ENCODE assay signal across 9 mouse cellular contexts in the genomic region with DNA sequence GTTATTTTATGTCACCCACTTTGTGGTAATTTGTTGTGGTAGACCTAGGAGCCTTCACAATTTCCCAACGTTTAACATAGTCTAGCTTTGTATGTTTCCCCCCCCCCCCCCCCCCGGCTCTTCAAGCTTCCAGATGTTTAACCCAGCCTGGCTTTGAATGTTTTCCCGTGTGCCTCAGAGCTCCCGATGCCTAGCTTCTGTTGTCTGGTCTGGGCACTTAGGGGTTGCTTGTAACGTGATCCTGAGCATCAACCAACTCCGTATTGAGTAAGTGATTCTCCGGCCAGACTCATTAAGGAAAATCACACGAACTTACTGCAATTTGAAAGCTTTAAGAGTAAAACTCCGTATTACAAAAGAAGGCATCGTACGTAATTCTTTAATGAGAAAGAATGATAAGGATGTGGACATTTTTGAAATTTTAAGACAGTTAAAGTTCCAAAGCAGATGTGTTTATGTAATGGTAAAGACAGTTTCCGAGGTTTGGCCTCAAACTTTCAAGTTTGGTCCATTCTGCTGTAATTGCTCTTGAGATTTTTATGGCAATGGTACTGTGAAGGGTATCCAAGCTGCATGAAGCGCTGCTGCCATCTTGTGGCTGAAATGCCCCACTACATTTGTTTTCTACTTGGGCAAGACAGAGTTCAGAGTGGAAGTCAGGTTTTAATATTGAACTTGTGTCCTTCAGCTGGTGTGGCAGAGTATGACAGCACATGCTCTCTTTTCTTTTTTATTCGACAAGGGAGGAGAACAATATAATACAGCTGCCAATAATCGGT.
DNase-seq lines count a peak whose midpoint lies in the region; ATAC-seq and TF ChIP-seq lines count a peak whose summit lies in the region.
"Had no signal": no experiment of that assay in that cellular context is flagged by ENCODE, and none has a peak within 500 bp of the region (broad histone marks: within the 10 kb centered on the region; RNA-seq: fewer than 3 reads in every experiment).

No protein-coding gene starts in this region.

- no peak overlapping the region for H3K4me2 ChIP-seq in forebrain, embryonic 16.5 days (ENCODE audit: low read length)
- H3K4me2 ChIP-seq in lung, postnatal 0 days (replicated peaks; ENCODE audit: low read depth, low read length), result peak overlapping the region; percentile 22; the same call in 1 of the 2 replicates
- H3K4me2 ChIP-seq: liver, embryonic 15.5 days had no signal

- no peak overlapping the region for H3K27ac ChIP-seq in forebrain, embryonic 16.5 days (ENCODE audit: low read length)
- no peak overlapping the region for H3K27ac ChIP-seq in layer of hippocampus, adult 2 months
- H3K27ac ChIP-seq in lung, postnatal 0 days (ENCODE audit: low read length), result no peak overlapping the region
- H3K27ac ChIP-seq: liver, embryonic 15.5 days had no signal

- H3K36me3 ChIP-seq in G1E (replicated peaks), result no peaks in the 10 kb centered on the region
- no peaks in the 10 kb centered on the region for H3K36me3 ChIP-seq in forebrain, embryonic 16.5 days (ENCODE audit: control insufficient read depth, insufficient read depth)
- H3K36me3 ChIP-seq in lung, postnatal 0 days (ENCODE audit: insufficient read depth, low read length), result no peaks in the 10 kb centered on the region
- H3K36me3 ChIP-seq: liver, embryonic 15.5 days had no signal

- no peaks in the 10 kb centered on the region for H3K9me3 ChIP-seq in G1E (replicated peaks)
- H3K9me3 ChIP-seq in forebrain, embryonic 16.5 days (ENCODE audit: control insufficient read depth, low read length), result no peaks in the 10 kb centered on the region
- H3K9me3 ChIP-seq in lung, postnatal 0 days (ENCODE audit: low read length), result no peaks in the 10 kb centered on the region
- H3K9me3 ChIP-seq: liver, embryonic 15.5 days had no signal

- 28% methylated on average over 15 of the region's 15 CpGs for WGBS in forebrain, embryonic 16.5 days
- 19% methylated on average over 14 of the region's 15 CpGs for WGBS in lung, postnatal 0 days

- H3K27me3 ChIP-seq in G1E (ENCODE audit: insufficient read depth, low read length), result no peaks in the 10 kb centered on the region
- no peaks in the 10 kb centered on the region for H3K27me3 ChIP-seq in forebrain, embryonic 16.5 days (replicated peaks; ENCODE audit: control insufficient read depth, insufficient read depth, low read length)
- H3K27me3 ChIP-seq in lung, postnatal 0 days (replicated peaks; ENCODE audit: insufficient read depth, low read length), result no peaks in the 10 kb centered on the region
- H3K27me3 ChIP-seq: liver, embryonic 15.5 days had no signal

- H3K9ac ChIP-seq in forebrain, embryonic 16.5 days (replicated peaks; ENCODE audit: low read depth, low read length), result no peak overlapping the region
- no peak overlapping the region for H3K9ac ChIP-seq in lung, postnatal 0 days (replicated peaks; ENCODE audit: low read depth)
- H3K9ac ChIP-seq: liver, embryonic 15.5 days had no signal

- peak; percentile 2 for DNase-seq in G1E (ENCODE audit: low spot score)
- peak; percentile 70 for DNase-seq in cerebellum, adult 11 months
- peak; percentile 75 to 86 for DNase-seq in layer of hippocampus, adult 2 months (ENCODE audit: low spot score in 2 of 2)
- DNase-seq in lung, postnatal 0 days (ENCODE audit: low spot score), result peak; percentile 85
- peak; percentile 48 for DNase-seq in retina, postnatal 7 days (ENCODE audit: low read depth, low spot score)
- DNase-seq in urinary bladder, adult 2 months (ENCODE audit: low spot score), result peak; percentile 28

- H3K4me3 ChIP-seq in G1E (ENCODE audit: low read depth, low read length), result no peak overlapping the region
- H3K4me3 ChIP-seq in forebrain, embryonic 16.5 days (replicated peaks; ENCODE audit: low read length), result no peak overlapping the region
- H3K4me3 ChIP-seq in layer of hippocampus, adult 2 months, result peak overlapping the region; percentile 2; the same call in 1 of the 2 replicates
- H3K4me3 ChIP-seq in lung, postnatal 0 days (ENCODE audit: low read depth, low read length), result no peak overlapping the region
- H3K4me3 ChIP-seq: liver, embryonic 15.5 days had no signal

- peak; percentile 40; the same call in 1 of the 2 replicates for ATAC-seq in G1E (ENCODE audit: extremely low read depth, insufficient number of reproducible peaks, low FRiP score, poor library complexity, severe bottlenecking)
- peak; percentile 81 for ATAC-seq in forebrain, embryonic 16.5 days
- ATAC-seq in hematopoietic stem cell, adult 5-6 weeks (replicated peaks in 1 of 2; ENCODE audit: insufficient read depth in 1 of 2, low FRiP score in 2 of 2, low TSS enrichment in 1 of 2, low read depth in 1 of 2, poor library complexity in 2 of 2, severe bottlenecking in 2 of 2), result peak; percentile 85 to 86
- ATAC-seq in lung, postnatal 0 days, result peak; percentile 82

- H3K4me1 ChIP-seq in G1E (ENCODE audit: insufficient read depth, low read depth, low read length), result no peaks in the 10 kb centered on the region
- peaks cover 7% of the 10 kb centered on the region for H3K4me1 ChIP-seq in forebrain, embryonic 16.5 days (replicated peaks; ENCODE audit: control insufficient read depth, insufficient read depth, low read length)
- H3K4me1 ChIP-seq in lung, postnatal 0 days (ENCODE audit: insufficient read depth, low read depth, low read length), result no peaks in the 10 kb centered on the region
- H3K4me1 ChIP-seq: liver, embryonic 15.5 days had no signal

- TF ChIP-seq EP300 in lung, postnatal 0 days (IDR thresholded peaks at IDR 0.05), result no peak

- TF ChIP-seq CTCF in G1E (IDR thresholded peaks at IDR 0.05; ENCODE audit: low read depth, low read length), result peak; percentile 88
- TF ChIP-seq CTCF in layer of hippocampus, adult 2 months (conservative IDR thresholded peaks at IDR 0.05), result peak; percentile 99
- peak; percentile 98 for TF ChIP-seq CTCF in lung, postnatal 0 days (IDR thresholded peaks at IDR 0.05)

Comparison
In these comparisons a context has a peak if more than half of its experiments do, and no peak if none do; other contexts are left out.
1. DNase-seq: peak in every context shown above with its lines; median percentile 85 in lung, postnatal 0 days; 80 in layer of hippocampus, adult 2 months; 70 in cerebellum, adult 11 months; 48 in retina, postnatal 7 days; 28 in urinary bladder, adult 2 months; 2 in G1E.